Mouse (Mus musculus) megakaryocyte, adult 5-6 weeks (primary cell): ENCODE data around the gene Nr0b1. TPM values are rescaled to one million over a fixed set of nuclear protein-coding genes. Genes with fewer than 3 reads are reported as not detected.

Source experiments
- ATAC-seq: 2 replicates; pipeline ENCODE4 v1.8.0; 2016; ENCODE audit warnings: mild to moderate bottlenecking, inconsistent platforms; ENCODE audit not compliant: poor library complexity, severe bottlenecking
- total RNA-seq, 2 experiments: library from RNA; stranded (forward) in 1 of 2; stranded (reverse) in 1 of 2; fragments of 153-499, 151-499 nt in 1 of 2; fragments of 221-1000, 200-1000 nt in 1 of 2; gene quantifications; 2 replicates each; pipeline versions ENCODE4 v1.2.3 to v1.2.4; 2015 to 2017

The Nr0b1 gene
- total RNA-seq (2015) = not detected in 2 replicates
- total RNA-seq (2017) = not detected in 2 replicates

GRCm38 (mm10) chrX:86191614-86192419, at the start of gene Nr0b1:
TSS of gene Nr0b1 (plus strand) at chrX:86191764.
- ATAC-seq = no peak

GRCm38 (mm10) chrX:86187250-86187649, 4.3 kb upstream of the Nr0b1 start:
- no peak for ATAC-seq

- no peak for ATAC-seq
These were observed 943 bp downstream of the Nr0b1 start for GRCm38 (mm10) chrX:86192420-86192994.

- ATAC-seq = no peak
These were observed 1.8 kb downstream of the Nr0b1 start for GRCm38 (mm10) chrX:86193386-86193785.

GRCm38 (mm10) chrX:86237246-86237645, 45.7 kb downstream of the Nr0b1 start:
- ATAC-seq = no peak

Other genes starting within 250 kb of the Nr0b1 start
- not detected in 2 replicates for gene Samt3, start 147.6 kb upstream of the Nr0b1 start, total RNA-seq (2015)
- not detected in 2 replicates for gene Samt3, start 147.6 kb upstream of the Nr0b1 start, total RNA-seq (2017)
- not detected in 2 replicates for gene Mageb4, start 113.3 kb downstream of the Nr0b1 start, total RNA-seq (2015)
- not detected in 2 replicates for gene Mageb4, start 113.3 kb downstream of the Nr0b1 start, total RNA-seq (2017)